Mouse (Mus musculus) limb, embryonic 15.5 days (tissue): ENCODE results near the gene Btbd9. TPM values are rescaled to one million over a fixed set of nuclear protein-coding genes. Genes with fewer than 3 reads are reported as not detected.

Experiments used
- ATAC-seq: fragments of 200-750 bp; cut with Nextera tagmentation; 2 replicates; pipeline ENCODE4 v1.8.0; 2017; ENCODE audit warnings: low read depth, moderate TSS enrichment; ENCODE audit not compliant: insufficient number of reproducible peaks, low FRiP score, low TSS enrichment
- H3K27ac ChIP-seq: fragments of 300-500 bp; sonication (generic); 2 replicates; pipeline ENCODE4 v1.5.1; 2015; ENCODE audit warnings: moderate library complexity, mild to moderate bottlenecking, inconsistent platforms
- H3K27me3 ChIP-seq: fragments of 300-500 bp; sonication (generic); 2 replicates; pipeline ENCODE4 v1.6.1; 2015; ENCODE audit warnings: inconsistent platforms
- H3K36me3 ChIP-seq: fragments of 300-500 bp; sonication (generic); 2 replicates; pipeline ENCODE4 v1.6.1; 2015; ENCODE audit warnings: inconsistent platforms
- H3K4me1 ChIP-seq: fragments of 300-500 bp; sonication (generic); 2 replicates; pipeline ENCODE4 v1.6.1; 2015; ENCODE audit warnings: inconsistent platforms
- H3K4me2 ChIP-seq: fragments of 300-500 bp; sonication (generic); 2 replicates; pipeline ENCODE4 v1.6.1; 2015; ENCODE audit warnings: mild to moderate bottlenecking, inconsistent platforms
- H3K4me3 ChIP-seq: fragments of 300-500 bp; sonication (generic); 2 replicates; pipeline ENCODE4 v1.5.1; 2015; ENCODE audit warnings: mild to moderate bottlenecking, inconsistent platforms
- H3K9ac ChIP-seq: fragments of 300-500 bp; sonication (generic); 2 replicates; pipeline ENCODE4 v1.6.1; 2015; ENCODE audit warnings: inconsistent platforms
- H3K9me3 ChIP-seq: fragments of 300-500 bp; sonication (generic); 2 replicates; pipeline ENCODE4 v1.6.1; 2016; ENCODE audit warnings: inconsistent platforms
- WGBS: fragments of 180-500 bp; shearing (Covaris S2); methylation state at CpG from one replicate; pipeline ENCODE4 v1.1.7; 2015; 5-methylcytosine and 5-hydroxymethylcytosine counted together
- polyA plus RNA-seq: library from polyadenylated mRNA; unstranded; fragments of >200 nt; fragmentation: Nextera tagmentation; extraction: Ambion mirVana; gene quantifications from 2 replicates; pipeline ENCODE4 v1.2.1, GENCODE M21; 2015

The Btbd9 gene
- polyA plus RNA-seq, 1 experiment from 2014 or later = 54.5 TPM

DNA sequence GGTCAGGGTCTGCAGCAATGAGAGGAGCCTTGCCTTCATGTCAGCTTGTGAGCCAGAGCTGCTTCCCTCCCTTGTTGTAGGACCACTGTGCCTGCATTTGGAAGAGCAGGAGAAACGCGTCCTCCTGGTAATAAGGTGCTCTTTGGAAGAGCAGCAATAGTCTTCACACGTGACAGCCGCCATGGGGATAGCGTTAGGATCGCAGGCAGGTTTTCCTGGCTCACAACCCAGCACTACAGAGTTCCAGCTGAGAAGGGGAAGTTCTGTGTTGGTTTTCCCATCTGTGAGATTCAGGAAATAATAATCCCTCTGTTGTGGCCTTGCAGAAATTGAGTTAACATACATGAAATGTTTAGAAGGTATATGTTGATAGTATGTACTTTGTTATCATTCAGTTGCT lies 392.7 kb downstream of the Btbd9 start:
- H3K4me3 ChIP-seq = no peak overlapping the region
- H3K36me3 ChIP-seq = 0 out of 2 replicates have a peak, but pooled peaks cover 2% of the 10 kb centered on the region
- H3K9me3 ChIP-seq = no peaks in the 10 kb centered on the region
- no peak overlapping the region for H3K4me2 ChIP-seq
- H3K4me1 ChIP-seq = peaks cover 15% of the 10 kb centered on the region
- WGBS = 84% methylated on average over 6 of the region's 6 CpGs
- ATAC-seq = no peak
- no peaks in the 10 kb centered on the region for H3K27me3 ChIP-seq
- H3K27ac ChIP-seq = no peak overlapping the region
- no peak overlapping the region for H3K9ac ChIP-seq

DNA sequence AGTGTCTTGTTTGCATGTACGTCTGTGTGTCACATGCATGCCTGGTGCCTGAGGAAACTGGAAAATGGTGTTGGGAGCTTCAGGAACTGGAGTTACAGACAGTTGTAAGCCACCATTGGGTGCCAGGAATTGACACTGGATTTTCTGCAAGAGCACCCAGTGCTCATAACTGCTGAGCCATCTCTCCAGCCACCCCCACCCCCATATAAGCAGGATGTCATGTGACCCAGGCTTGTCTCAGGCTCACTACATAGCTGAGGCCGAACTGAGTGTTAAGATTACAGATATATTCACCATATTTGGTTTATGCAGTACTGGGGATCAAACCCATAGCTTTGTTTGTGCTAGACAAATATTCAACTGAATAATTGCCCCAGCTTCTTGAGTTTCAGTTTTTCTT lies 394.2 kb downstream of the Btbd9 start:
- WGBS = 81% methylated on average over 2 of the region's 2 CpGs
- Histone ChIP-seq H3K4me3 (no peak overlapping the region), H3K9ac (no peak overlapping the region), H3K27me3 (no peaks in the 10 kb centered on the region), H3K27ac (no peak overlapping the region), H3K4me1 (0 out of 2 replicates have a peak, but pooled peaks cover 2% of the 10 kb centered on the region), H3K36me3 (peaks cover 7% of the 10 kb centered on the region), H3K9me3 (no peaks in the 10 kb centered on the region), H3K4me2 (no peak overlapping the region)
- no peak for ATAC-seq

DNA sequence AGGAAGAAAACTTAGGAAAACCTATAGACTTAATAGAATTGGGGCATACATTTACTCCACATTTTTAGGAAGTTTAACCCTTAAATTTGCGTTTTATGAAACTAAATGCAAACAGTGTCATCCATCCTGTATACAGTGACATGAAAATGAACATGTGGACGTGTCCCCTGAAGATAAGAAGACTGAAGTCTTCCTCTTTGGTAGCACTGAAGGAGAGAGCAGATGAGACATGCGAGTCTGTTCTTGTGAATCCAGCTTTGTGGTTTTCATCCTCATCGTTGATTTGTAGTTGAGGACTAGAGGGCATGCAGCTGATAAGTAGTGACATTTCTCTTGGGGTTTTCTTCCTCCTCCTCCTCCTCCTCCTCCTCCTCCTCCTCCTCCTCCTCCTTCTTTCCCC lies 394.7 kb downstream of the Btbd9 start:
- Histone ChIP-seq H3K4me3 (no peak overlapping the region), H3K4me1 (no peaks in the 10 kb centered on the region), H3K27ac (no peak overlapping the region), H3K27me3 (no peaks in the 10 kb centered on the region), H3K36me3 (peaks cover 7% of the 10 kb centered on the region), H3K4me2 (no peak overlapping the region), H3K9me3 (no peaks in the 10 kb centered on the region), H3K9ac (no peak overlapping the region)
- WGBS = 82% methylated on average over 4 of the region's 4 CpGs
- no peak for ATAC-seq

DNA sequence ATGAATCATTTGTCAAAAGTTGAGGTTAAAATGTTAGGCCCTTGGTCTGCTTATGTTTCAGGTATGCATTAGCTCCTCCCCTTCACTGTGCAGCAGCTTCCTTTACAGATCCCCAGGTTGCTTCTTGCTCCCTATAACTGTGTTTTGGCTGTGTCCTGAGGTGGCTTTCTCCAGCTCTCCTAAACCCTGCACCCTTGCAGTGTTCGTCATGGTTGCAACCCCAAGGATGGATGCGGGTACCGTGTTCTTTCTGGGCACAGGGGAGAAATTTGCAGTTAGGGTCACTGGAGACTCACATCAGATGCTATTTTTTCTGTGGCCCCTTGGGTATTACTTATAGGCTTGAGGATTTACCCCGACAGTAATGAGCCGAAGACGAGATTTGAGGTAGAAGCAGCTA lies 396.1 kb downstream of the Btbd9 start:
- WGBS = 84% methylated on average over 6 of the region's 6 CpGs
- peaks cover 7% of the 10 kb centered on the region for H3K36me3 ChIP-seq
- H3K4me1 ChIP-seq = no peaks in the 10 kb centered on the region
- no peaks in the 10 kb centered on the region for H3K27me3 ChIP-seq
- ATAC-seq = no peak
- no peak overlapping the region for H3K9ac ChIP-seq
- H3K9me3 ChIP-seq = no peaks in the 10 kb centered on the region
- H3K27ac ChIP-seq = no peak overlapping the region
- no peak overlapping the region for H3K4me2 ChIP-seq
- H3K4me3 ChIP-seq = no peak overlapping the region

DNA sequence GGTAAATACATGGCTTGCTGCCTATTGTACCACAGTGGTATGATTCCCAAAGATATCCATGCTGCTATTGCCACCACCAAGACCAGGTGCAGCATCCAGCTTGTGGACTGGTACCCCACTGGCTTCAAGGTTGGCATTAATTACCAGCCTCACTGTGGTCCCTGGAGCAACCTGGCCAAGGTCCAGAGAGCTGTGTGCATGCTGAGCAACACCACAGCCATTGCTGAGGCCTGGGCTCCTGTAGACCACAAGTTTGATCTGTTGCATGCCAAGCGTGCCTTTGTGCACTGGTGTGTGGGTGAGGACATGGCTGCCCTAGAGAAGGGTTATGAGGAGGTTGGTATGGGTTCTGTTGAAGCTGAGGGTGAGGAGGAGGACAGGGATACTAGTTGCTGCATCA lies 397.9 kb downstream of the Btbd9 start:
- Histone ChIP-seq H3K4me3 (no peak overlapping the region), H3K36me3 (peaks cover 7% of the 10 kb centered on the region), H3K4me2 (no peak overlapping the region), H3K27me3 (no peaks in the 10 kb centered on the region), H3K9me3 (no peaks in the 10 kb centered on the region), H3K4me1 (no peaks in the 10 kb centered on the region), H3K27ac (no peak overlapping the region), H3K9ac (no peak overlapping the region)
- 79% methylated on average over 1 of the region's 1 CpGs for WGBS
- ATAC-seq = no peak

GRCm38 (mm10) chr17:30177435-30177834 lies 398.9 kb downstream of the Btbd9 start:
- Histone ChIP-seq H3K9me3 (no peaks in the 10 kb centered on the region), H3K4me2 (no peak overlapping the region), H3K9ac (no peak overlapping the region), H3K27ac (no peak overlapping the region), H3K27me3 (no peaks in the 10 kb centered on the region), H3K4me1 (no peaks in the 10 kb centered on the region), H3K36me3 (peaks cover 7% of the 10 kb centered on the region), H3K4me3 (no peak overlapping the region)
- ATAC-seq = no peak
- 86% methylated on average over 4 of the region's 4 CpGs for WGBS

Other genes starting within 250 kb of the Btbd9 start
- gene Dnah8, start 47.9 kb upstream of the Btbd9 start, polyA plus RNA-seq = 1.3 and 1.4 TPM in 2 replicates
- 186 TPM in 2 replicates for gene Glo1, start 50.4 kb upstream of the Btbd9 start, polyA plus RNA-seq